Mouse (Mus musculus) kidney, embryonic 16.5 days (tissue): ENCODE data around the gene Tmem184a. TPM values are rescaled to one million over a fixed set of nuclear protein-coding genes. Genes with fewer than 3 reads are reported as not detected.

Source experiments
- ATAC-seq: fragments of 200-750 bp; cut with Nextera tagmentation; 2 replicates; pipeline ENCODE4 v1.8.0; 2017; ENCODE audit warnings: moderate TSS enrichment; ENCODE audit not compliant: low FRiP score, low TSS enrichment
- H3K27ac ChIP-seq: fragments of 300-500 bp; sonication (generic); 2 replicates; pipeline ENCODE4 v1.5.1; 2014; ENCODE audit warnings: low read length
- H3K27me3 ChIP-seq: fragments of 300-500 bp; sonication (generic); 2 replicates; pipeline ENCODE4 v1.6.1; 2014; ENCODE audit warnings: low read length, control low read depth, mixed read lengths; ENCODE audit not compliant: insufficient read depth
- H3K36me3 ChIP-seq: fragments of 300-500 bp; sonication (generic); 2 replicates; pipeline ENCODE4 v1.6.1; 2014; ENCODE audit warnings: low read length, control low read depth, mixed read lengths; ENCODE audit not compliant: insufficient read depth
- H3K4me1 ChIP-seq: fragments of 300-500 bp; sonication (generic); 2 replicates; pipeline ENCODE4 v1.6.1; 2014; ENCODE audit warnings: low read length, control low read depth, mixed read lengths; ENCODE audit not compliant: insufficient read depth
- H3K4me2 ChIP-seq: fragments of 300-500 bp; sonication (generic); replicated peaks from 2 replicates; pipeline ENCODE4 v1.6.1; 2014; ENCODE audit warnings: low read depth, low read length
- H3K4me3 ChIP-seq: fragments of 300-500 bp; sonication (generic); 2 replicates; pipeline ENCODE4 v1.5.1; 2014; ENCODE audit warnings: mild to moderate bottlenecking, low read length
- H3K9ac ChIP-seq: fragments of 300-500 bp; sonication (generic); replicated peaks from 2 replicates; pipeline ENCODE4 v1.6.1; 2014; ENCODE audit warnings: low read length
- H3K9me3 ChIP-seq: fragments of 300-500 bp; sonication (generic); 2 replicates; pipeline ENCODE4 v1.6.1; 2016; ENCODE audit warnings: low read length, control low read depth
- WGBS: fragments of 180-500 bp; shearing (Covaris S2); extraction: QIAGEN DNeasy Blood & Tissue Kit; methylation state at CpG from one replicate; pipeline ENCODE4 v1.1.7; 2014; 5-methylcytosine and 5-hydroxymethylcytosine counted together
- polyA plus RNA-seq: library from polyadenylated mRNA; unstranded; fragments of >200 nt; fragmentation: Nextera tagmentation; extraction: Ambion mirVana; gene quantifications from 2 replicates; pipeline ENCODE4 v1.2.1, GENCODE M21; 2015

Tmem184a gene
- polyA plus RNA-seq, 1 experiment from 2014 or later: 10.3 TPM

DNA sequence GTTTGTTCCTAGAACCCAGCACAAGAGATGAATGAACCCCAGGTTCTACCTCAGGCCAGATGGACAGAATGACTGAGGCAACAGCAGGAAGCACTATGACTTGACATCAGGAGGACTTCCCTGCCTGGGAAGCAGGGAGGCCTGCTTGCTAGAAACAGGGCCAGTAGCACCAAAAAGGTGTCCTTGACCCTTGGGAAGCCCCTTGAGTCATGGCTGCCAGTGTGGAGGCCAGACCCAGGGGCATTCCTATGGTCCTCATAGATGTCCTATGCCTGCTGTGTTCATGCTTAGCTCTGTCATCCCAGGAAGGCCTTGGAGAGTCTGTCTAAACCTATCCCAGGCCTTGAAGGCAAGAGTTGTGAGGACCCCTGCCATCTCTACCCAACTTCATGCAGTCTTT is 3.3 kb downstream of the Tmem184a start:
- no peak overlapping the region for H3K4me3 ChIP-seq
- no peak for ATAC-seq
- H3K4me1 ChIP-seq: no peaks in the 10 kb centered on the region
- no peak overlapping the region for H3K4me2 ChIP-seq
- H3K36me3 ChIP-seq: no peaks in the 10 kb centered on the region
- no peak overlapping the region for H3K9ac ChIP-seq
- peaks cover 18% of the 10 kb centered on the region for H3K27me3 ChIP-seq
- H3K9me3 ChIP-seq: no peaks in the 10 kb centered on the region
- H3K27ac ChIP-seq: no peak overlapping the region

DNA sequence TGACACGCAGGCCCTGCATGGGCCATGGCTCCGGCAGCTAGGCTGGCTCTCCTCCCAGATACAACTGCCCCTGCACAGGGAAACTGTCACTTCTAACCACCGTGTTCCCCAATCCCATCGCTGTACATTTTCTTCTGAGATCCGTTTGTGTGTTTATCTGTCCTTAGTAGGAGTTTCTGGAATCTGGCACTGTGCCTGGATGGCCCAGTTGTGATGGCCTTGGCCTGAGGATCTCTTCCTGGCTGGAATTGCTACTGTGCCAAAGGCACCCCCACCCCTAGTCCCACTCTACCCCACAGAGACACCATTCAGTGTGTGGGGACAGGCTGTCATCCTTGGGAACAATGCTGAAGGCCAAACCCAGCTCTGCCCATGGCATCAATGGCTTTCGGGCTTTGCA is 3.8 kb downstream of the Tmem184a start:
- 65% methylated on average over 6 of the region's 6 CpGs for WGBS
- H3K27ac ChIP-seq: no peak overlapping the region
- ATAC-seq: no peak

DNA sequence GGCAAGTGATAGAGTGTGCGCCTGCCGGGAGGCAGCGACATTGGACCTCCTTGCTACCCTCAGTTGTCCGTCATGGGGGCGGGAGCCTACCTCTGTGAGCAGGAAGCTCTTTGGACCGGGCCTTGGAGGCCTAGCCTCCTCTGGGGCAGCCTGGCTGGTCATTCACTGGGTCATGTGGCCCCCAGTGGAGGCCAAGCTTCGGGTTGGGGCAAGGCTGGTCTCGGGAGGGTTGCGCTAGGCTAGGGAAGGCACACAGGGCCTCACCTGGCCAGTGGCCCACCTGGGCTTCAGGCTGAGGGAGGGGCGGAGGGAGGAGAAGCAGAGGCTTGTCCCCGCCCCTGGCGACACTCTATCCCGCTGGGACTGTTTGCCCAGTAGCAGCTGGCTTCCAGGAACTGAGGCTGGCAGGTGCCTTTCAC is 5.7 kb downstream of the Tmem184a start:
- peak overlapping the region; percentile 42 for H3K4me2 ChIP-seq
- peaks cover 18% of the 10 kb centered on the region for H3K27me3 ChIP-seq
- no peaks in the 10 kb centered on the region for H3K36me3 ChIP-seq
- H3K4me1 ChIP-seq: no peaks in the 10 kb centered on the region
- H3K27ac ChIP-seq: peak overlapping the region; percentile 66; the same call in 1 of the 2 replicates
- H3K4me3 ChIP-seq: peak overlapping the region; percentile 42
- peak; percentile 68 for ATAC-seq
- H3K9ac ChIP-seq: peak overlapping the region; percentile 68
- H3K9me3 ChIP-seq: no peaks in the 10 kb centered on the region
- 8% methylated on average over 13 of the region's 13 CpGs for WGBS

More for the DNA sequence above, 3.8 kb downstream of the Tmem184a start:
- Histone ChIP-seq H3K36me3 (no peaks in the 10 kb centered on the region), H3K4me3 (no peak overlapping the region), H3K4me2 (no peak overlapping the region), H3K27me3 (peaks cover 18% of the 10 kb centered on the region), H3K9me3 (no peaks in the 10 kb centered on the region), H3K9ac (no peak overlapping the region), H3K4me1 (no peaks in the 10 kb centered on the region)

DNA sequence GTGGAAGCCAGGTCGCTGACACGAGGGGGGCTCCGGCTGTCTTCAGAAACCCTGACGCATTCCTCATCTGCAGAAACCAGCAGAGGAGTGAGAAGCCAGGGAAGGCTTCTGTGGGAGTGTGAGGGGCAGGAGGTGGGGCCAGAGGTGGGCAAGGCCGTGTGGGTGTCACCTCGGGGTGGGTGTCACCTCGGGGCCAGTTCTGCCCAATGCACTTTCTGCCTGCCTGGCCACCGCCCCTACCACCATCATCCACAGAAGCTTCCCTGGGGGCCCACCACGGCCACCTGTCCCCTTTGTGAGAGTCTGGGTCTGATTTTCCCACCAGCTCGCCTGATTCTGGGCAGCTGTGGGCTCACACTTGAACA is 6.6 kb downstream of the Tmem184a start:
- WGBS: 31% methylated on average over 10 of the region's 10 CpGs
- Histone ChIP-seq H3K27me3 (peaks cover 18% of the 10 kb centered on the region), H3K9me3 (no peaks in the 10 kb centered on the region), H3K9ac (no peak overlapping the region; the same call in 1 of the 2 replicates), H3K4me1 (no peaks in the 10 kb centered on the region), H3K36me3 (no peaks in the 10 kb centered on the region), H3K4me2 (peak overlapping the region; percentile 42; the same call in 1 of the 2 replicates), H3K4me3 (no peak overlapping the region; the same call in 1 of the 2 replicates), H3K27ac (no peak overlapping the region)
- ATAC-seq: no peak

DNA sequence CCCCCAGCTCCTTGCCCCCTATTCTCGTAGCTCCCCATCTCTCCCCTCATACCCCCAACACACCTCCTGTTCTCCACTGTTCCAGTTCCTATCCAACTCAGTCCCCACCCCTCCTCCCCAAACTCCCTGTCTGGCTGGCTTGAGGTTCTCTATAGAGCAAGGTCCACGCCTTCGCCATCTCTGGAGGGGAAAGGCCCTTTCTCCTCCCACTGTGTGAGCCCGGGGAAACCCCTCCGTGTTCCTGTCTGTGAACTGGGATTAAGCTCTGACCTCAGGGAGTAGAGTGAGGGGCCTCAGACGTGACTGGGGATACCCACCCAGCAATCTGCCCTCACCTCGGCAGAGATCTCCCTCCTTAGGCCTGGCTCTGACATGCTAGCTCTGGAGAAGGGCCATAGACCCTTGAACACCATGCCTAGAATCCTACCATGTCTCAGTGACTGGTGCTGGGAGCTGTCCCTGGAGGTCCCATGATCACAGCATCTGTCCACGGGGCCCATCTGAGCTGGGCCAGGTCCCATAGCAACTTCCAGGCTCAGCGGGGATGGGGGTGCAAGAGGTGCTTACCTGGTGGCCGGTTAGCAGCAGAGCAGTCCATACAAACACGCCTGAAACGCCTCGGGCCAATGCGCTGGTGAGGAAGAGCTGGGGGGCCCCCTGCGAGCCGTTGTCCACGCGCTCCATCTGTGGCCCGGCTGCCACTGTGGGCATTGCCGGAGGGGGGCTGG is 7.2 kb downstream of the Tmem184a start:
- H3K9ac ChIP-seq: no peak overlapping the region
- H3K4me3 ChIP-seq: no peak overlapping the region
- 67% methylated on average over 20 of the region's 20 CpGs for WGBS
- no peak overlapping the region for H3K27ac ChIP-seq
- H3K36me3 ChIP-seq: no peaks in the 10 kb centered on the region
- peaks cover 18% of the 10 kb centered on the region for H3K27me3 ChIP-seq
- no peaks in the 10 kb centered on the region for H3K4me1 ChIP-seq
- no peak for ATAC-seq
- H3K4me2 ChIP-seq: no peak overlapping the region
- no peaks in the 10 kb centered on the region for H3K9me3 ChIP-seq

DNA sequence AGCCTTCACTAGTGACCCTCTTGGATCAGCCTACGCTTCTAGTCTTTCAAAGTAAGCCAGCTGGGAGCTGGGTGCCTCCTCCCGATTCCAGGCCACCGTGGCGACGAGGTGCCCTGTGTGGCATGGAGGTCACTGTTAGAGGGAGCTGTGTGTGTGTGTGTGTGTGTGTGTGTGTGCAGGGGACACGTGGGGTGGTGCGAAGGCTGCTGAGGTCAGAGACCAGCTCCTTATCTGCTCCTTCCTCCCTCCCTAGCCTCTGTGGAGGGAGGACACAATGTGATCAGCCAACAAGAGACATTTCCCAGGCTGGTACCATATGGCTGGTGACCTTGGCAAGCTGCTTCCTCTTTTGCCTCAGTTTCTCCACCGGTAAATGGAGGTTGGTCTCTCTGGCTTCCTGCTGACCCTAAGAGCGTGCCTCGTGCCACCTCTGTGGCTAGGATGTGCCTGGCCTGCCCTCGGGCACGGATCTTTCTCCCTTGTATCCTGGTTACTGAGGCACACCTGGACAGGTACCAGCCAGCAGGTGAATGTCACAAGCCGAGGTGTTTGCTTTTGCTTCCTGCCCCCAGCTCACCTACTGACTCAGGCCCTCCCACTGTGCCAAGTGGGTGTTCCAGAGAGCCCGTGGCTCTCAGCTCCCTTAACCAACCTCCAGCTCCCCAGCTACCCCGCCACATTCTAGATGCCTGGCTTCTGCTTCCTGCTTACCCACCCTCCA is 7.9 kb downstream of the Tmem184a start:
- Histone ChIP-seq H3K27ac (no peak overlapping the region), H3K27me3 (peaks cover 18% of the 10 kb centered on the region), H3K9ac (no peak overlapping the region), H3K4me1 (no peaks in the 10 kb centered on the region), H3K36me3 (no peaks in the 10 kb centered on the region), H3K9me3 (no peaks in the 10 kb centered on the region), H3K4me2 (no peak overlapping the region), H3K4me3 (no peak overlapping the region)
- no peak for ATAC-seq
- WGBS: 61% methylated on average over 15 of the region's 15 CpGs

DNA sequence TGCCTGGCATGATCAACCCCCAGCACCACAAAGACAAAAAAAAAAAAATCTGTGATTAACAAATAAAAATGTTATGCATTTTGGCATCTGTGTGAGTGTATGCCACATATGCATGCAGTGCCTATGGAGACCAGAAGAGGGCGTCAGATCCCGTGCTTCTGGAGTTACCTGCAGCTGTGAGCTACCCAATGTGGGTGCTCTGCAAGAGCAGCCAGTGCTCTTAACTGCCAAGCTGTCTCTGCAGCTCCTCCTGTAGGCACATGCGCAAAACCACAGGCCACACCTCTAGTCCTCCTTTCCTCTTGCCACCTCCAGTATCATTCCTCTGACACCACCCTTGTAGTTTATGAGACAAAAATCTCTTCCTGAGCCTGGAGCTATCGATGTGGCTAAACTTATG is 10.3 kb downstream of the Tmem184a start:
- peaks cover 15% of the 10 kb centered on the region for H3K27me3 ChIP-seq
- H3K4me2 ChIP-seq: no peak overlapping the region
- no peaks in the 10 kb centered on the region; the same call in 1 of the 2 replicates for H3K4me1 ChIP-seq
- no peak for ATAC-seq
- H3K36me3 ChIP-seq: peaks cover 4% of the 10 kb centered on the region; the same call in 1 of the 2 replicates
- H3K27ac ChIP-seq: no peak overlapping the region
- no peak overlapping the region for H3K9ac ChIP-seq
- 65% methylated on average over 4 of the region's 4 CpGs for WGBS
- H3K9me3 ChIP-seq: no peaks in the 10 kb centered on the region
- H3K4me3 ChIP-seq: no peak overlapping the region

DNA sequence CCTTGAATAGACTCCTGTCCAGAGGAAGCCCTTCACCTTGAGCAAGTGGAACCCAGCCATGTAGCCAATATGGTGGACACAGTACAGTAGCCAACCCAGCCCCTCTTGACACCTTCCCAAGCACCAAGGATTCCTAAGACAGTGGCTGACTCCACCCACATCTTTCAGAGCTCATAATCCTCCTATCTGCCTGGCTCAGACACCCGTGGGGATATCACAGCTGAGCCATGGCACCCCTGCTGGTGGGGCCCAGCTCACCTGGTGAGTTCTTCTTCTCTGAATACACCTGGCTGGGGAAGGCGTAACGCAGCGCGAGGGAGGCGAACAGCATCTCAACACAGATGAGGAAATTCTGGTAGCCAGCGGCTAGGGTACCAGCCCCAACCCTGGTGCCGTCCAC is 13.8 kb downstream of the Tmem184a start:
- H3K9me3 ChIP-seq: no peaks in the 10 kb centered on the region
- H3K36me3 ChIP-seq: peaks cover 14% of the 10 kb centered on the region; the same call in 1 of the 2 replicates
- H3K27me3 ChIP-seq: no peaks in the 10 kb centered on the region
- peaks cover 10% of the 10 kb centered on the region for H3K4me1 ChIP-seq
- 92% methylated on average over 8 of the region's 8 CpGs for WGBS
- no peak overlapping the region for H3K27ac ChIP-seq
- H3K9ac ChIP-seq: no peak overlapping the region
- H3K4me3 ChIP-seq: no peak overlapping the region
- no peak overlapping the region for H3K4me2 ChIP-seq
- ATAC-seq: no peak

DNA sequence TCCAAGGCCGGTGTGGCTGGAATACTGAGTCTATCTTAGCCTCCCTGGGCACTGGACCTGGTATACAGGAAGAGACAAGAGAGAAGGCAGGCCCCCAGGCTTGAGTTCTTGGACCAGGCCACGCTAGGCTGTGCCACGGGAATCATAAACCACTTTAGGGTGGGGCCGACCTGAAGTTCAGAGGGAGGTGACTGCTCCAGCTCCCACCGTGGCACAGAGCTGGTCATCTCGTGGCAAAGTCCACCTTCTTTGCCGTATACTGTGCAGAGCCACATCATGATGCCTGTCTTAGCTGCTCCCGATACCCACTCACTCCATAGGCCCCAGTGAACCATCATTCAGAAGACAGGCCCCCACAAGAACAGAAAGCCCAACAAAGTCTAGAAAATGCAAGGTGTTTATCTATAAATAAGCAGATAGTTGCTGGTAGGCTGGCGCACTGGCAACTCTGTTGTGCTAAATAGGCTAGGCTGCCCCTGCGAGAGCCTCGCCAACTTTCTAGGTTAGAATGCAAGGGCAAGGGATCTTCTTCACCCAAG is 15.1 kb downstream of the Tmem184a start:
- H3K27ac ChIP-seq: no peak overlapping the region
- H3K9me3 ChIP-seq: no peaks in the 10 kb centered on the region
- no peak overlapping the region for H3K9ac ChIP-seq
- H3K4me3 ChIP-seq: no peak overlapping the region
- no peak overlapping the region for H3K4me2 ChIP-seq
- 88% methylated on average over 11 of the region's 11 CpGs for WGBS
- no peak for ATAC-seq
- H3K4me1 ChIP-seq: peaks cover 10% of the 10 kb centered on the region
- H3K36me3 ChIP-seq: peaks cover 24% of the 10 kb centered on the region; the same call in 1 of the 2 replicates
- no peaks in the 10 kb centered on the region for H3K27me3 ChIP-seq
